Mouse (Mus musculus) left cerebral cortex, adult 9 months (tissue): ENCODE results near the gene Entpd4b.
"Not testable (repeated sequence)": the region's sequence is repeated elsewhere in the genome, so short reads cannot be mapped to it uniquely, and the experiment has no call there.

Experiments used
- DNase-seq, 2 experiments: peaks; one replicate each; pipeline ENCODE4 v3.0.0; 2022; ENCODE audit warnings: low spot score in 2 of 2

The Entpd4b gene

DNA sequence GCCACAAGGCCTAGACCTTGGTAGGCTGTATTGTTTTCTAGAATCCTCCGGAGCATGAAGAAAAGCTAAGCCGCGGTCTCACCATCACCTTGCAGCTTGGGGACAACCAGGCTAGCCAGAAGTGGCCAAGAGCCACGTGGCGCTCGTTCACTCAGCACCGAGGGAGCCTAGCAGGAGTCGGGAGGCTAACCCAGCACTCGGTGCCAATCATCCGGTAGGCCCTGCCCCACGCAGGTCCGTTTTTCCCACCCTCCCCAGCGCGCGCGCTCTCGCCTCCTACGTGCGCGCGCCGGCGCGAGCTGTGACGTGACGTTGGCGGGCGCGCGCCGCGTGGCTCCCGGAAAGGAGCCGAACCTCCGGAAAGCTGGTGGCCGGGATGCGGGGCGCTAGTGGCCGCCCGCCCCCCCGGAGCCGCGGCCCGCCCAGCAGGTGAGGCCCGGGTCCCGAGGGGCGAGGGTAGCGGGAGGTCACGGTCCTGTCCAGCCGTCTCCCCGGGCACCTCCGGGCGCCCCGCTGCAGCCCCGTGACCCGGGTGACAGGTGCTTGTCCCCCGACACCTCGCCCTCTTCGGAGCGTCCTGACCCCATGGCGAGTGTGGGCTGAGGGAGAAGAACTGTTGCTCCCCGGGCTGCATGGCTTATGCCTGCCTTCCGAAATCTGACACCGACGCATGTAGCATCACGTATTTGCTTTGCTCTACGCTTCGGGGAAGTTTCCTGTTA lies at the start of gene Entpd4b:
Gene Entpd4b (plus strand): TSS at position 315 of the 722 bp plus-strand sequence.
- DNase-seq = not testable (repeated sequence)

DNA sequence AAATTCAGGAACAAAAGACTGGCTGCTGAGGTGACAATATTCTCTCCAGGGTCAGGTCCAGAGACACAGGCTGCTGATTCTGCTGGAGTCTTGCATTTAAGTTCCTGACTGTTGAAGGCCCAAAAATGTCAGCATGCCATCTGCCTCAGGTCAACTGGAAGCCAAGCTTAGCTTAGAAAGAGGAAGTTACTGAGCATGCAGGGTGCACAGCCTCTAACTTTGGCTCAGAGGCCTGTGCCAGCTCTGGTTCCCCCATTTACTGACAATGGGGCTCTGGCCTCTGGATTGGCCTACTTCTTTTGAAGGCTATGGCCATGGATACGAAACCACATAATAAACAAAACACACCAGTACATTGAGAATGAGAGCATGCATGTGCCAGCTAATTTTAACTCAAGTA lies 48.2 kb upstream of the Entpd4b start:
- not testable (repeated sequence) for DNase-seq

DNA sequence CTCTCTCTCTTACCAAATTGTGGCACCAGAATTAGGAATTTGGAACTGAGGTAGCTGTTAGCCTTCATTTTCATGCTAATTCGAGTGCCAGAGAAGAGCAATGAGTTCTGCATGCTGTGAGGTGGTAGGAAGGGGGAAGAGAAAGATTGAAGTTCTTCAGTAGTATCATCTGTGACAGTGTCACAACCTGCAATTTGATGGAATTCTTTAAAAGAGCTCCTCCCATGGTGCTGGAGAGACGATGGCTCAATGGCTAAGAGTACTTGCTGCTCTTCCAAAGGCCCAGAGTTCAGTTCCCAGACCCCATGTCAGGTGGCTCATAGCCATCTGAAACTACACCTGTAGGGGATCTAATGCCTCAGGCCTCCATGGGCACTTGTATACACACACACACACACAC lies 42.8 kb upstream of the Entpd4b start, which contains the start of gene Gm27179:
Gene Gm27179 (minus strand): TSS at position 101 of the 400 bp plus-strand sequence.
- DNase-seq = not testable (repeated sequence)

DNA sequence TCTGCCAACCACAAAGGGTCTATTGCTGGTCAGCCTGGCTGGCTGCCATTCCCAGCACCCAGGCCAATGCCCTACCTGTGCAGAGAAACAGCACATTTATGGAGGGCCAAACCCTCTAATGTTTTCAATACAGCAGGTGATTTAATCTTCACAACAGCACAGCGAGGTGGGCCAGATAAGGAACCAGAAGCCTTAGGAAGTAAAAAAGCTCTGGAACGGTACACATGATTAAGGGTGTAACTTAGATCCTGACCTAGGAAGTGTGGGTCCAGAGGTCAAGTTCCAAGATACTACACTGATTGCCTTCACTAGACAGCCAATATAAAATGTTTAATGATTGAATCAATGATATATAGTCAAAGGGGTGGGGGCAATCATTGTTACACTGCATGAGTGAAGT lies 34.4 kb upstream of the Entpd4b start:
- not testable (repeated sequence) for DNase-seq

DNA sequence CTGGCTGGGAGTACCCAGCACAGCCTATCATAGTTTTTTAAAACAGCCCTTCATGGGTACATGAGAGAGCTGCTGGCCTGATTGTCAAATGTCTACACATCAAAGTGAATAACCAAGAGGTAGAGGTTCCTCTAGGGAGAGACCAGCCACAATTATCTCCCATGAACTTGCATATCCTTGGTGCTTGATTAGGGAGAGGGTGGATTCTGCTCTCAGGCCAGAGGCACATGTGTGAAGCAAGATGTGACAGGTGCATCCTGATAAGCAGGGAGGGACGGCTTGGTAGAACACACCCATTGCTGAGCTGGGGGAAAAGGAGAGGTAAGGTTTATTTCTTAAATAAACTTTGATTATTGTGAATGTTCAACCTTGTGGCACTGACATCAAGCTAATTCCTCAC lies 32.2 kb upstream of the Entpd4b start:
- DNase-seq = not testable (repeated sequence)

DNA sequence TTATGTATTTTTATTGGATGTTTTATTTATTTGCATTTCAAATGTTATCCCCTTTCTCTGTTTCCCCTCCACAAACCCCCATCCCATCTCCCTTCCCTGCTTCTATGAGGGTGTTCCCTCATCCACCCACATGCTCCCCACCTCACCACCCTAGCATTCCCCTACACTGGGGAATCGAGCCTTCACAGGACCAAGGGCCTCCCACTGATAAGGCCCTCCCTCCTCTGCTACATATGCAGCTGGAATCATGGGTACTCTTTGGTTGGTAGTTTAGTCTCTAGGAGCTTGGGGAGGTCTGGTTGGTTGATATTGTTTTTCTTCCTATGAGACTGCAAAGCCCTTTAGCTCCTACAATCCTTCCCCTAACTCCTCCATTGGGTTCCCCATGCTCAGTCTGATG lies 29.0 kb upstream of the Entpd4b start:
- not testable (repeated sequence) for DNase-seq

DNA sequence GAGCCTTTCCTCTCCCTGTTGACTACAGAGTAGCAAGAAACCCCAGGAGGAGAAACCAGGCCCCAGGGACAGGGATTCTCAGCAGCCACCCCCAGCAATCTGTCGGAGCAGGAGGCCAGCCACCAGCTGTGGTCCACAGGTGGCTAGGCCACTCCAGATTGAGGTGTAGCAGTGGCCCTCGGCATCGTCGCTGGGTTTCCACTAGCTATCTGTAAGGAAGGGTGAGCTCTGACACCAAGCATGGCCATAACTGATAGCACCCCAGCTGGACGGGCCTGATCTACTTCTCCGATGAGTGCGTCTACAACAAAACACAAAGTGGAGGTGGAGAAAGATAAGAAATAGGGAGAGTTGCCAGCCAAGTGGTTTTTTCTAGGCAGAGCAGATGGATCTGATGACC lies 18.7 kb upstream of the Entpd4b start:
- not testable (repeated sequence) for DNase-seq

DNA sequence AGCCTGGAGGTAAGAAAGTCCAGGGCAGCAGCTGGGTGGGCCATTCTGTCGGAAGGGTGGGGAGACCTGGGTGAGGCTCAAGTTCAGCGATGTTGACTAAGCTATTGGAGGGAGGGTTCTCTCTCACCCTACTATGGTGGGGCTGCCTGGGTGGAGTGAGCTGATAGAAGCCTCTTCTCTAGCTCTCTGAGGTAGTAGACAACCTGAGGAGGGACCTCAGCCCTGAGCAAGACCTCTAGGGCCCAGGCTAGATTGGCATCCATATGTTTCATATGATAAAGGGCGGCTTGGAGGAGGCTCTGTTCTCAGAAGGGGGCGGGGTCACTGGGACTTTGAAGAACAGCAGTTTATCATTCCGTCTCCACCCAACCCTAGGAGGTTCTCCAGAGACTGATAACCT lies 15.1 kb upstream of the Entpd4b start:
- DNase-seq = not testable (repeated sequence)

DNA sequence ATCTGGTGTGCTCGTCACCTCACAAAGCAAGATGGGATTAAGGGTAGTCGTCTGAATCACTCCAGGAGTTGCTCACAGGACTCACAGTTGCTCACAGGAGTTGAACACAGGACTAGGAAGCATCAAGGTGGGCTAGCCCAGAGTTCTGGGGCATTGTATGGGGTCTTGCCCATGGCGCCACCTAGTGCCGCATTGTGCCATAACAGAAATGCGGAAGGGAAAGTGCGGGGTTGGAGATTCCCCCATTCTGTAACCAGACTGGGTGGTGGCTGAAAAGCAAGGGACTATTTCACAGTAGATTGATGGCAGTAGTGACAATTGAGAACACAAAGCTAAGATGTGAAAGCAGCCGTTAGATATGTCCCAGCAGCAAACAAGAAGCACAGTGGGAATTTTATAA lies 12.5 kb upstream of the Entpd4b start:
- not testable (repeated sequence) for DNase-seq

DNA sequence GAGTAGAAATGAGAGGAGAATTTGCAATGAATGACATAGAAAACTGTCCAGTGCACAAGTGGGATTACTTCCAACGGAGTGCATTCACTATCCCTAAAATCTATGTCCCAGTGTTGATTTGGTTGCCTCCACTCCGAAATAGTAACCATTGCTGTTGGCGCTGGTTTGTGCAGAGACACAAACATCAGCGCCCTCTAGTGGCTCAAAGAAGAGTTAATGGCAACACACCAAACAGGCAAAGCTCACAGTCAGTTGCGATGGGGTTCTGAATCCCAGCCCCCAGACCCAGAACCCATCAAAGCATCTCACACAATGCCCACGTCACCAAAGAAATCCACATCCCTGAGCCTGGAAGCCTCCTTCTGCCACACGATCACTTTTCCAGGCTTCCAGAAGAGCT lies 11.2 kb upstream of the Entpd4b start:
- not testable (repeated sequence) for DNase-seq

DNA sequence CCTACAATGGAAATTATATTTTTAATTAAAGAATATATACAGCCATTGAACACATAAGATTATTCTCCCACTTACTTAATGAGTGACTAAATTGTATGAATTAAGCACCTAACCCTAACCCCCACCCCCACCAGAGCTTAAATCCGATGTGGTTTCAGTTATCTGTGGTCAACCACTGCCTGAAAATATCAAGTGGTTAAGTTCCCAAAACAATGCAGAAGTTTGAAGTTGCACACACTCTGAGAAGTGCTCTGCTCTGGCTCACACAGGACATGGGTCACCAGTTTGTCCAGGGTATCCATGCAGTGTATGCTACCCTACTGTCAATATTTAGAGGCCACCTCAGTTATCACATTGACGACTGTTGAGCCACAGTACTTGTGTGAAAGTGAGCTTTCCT lies 10.2 kb upstream of the Entpd4b start:
- not testable (repeated sequence) for DNase-seq

DNA sequence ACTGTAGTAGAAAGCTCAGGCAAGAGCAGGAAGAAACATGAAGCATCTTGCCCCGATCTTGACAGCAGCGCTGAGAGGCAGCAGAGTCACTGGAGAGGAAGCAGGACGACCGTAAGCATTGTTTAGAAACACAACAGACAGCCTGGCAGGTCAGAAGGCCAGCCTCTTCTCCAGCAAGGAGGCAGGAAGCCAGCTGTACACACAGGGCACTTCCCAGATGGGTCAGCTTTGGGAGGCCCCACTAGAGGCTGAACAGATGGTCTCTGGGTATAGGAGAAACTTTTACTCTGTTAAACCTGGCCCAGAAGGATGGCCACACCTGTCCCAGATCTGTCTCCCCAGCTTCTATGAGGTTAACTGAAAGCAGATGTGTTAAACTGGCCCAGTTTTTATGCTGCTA lies 7.9 kb upstream of the Entpd4b start:
- not testable (repeated sequence) for DNase-seq

DNA sequence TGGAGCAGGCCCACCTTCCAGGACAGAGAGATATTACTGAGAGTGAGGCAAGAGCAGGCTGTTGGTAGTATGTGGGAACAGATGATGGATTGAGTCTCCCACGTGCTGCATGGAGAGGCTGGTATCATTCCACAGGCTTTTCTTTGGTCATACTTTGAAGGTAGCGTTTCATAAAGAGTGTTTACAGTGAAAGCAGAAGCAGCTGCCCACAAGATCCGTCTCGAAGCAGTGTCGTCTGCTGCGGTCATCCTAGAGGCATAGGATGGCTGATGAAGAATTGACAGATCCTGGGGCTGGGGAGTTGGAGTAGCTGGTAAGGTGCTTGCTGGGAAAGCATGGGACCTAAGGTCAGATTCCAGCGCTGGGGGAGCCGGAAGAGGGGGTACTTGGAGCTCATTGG lies 1.6 kb downstream of the Entpd4b start:
- not testable (repeated sequence) for DNase-seq

DNA sequence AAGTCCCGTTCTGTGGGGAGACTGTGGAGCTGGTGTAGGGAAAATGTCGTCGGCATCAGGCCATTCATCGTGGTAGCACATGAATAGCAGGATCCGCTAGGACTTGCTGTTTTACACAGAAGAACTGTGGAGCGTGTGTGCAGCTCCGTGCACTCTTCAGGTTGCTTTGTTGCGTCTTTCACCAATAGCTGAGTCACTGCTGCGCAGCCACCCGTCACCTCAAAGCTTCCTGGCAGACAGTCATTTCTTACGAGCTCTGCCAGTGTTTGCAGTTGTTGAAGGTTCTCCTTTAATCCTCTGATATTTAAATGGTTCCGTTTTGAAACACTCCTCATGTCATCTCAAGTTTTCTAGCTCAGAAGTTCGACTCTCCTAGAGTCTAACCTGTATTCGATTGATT lies 2.3 kb downstream of the Entpd4b start:
- DNase-seq = not testable (repeated sequence)
